Mouse (Mus musculus) embryo, embryonic 11 days (tissue): ENCODE measurements at regions not wholly inside any gene's neighbourhood (a gene's known extent, or its start where the extent isn't known, plus 50 kb on each side); places are given as distances from the start of the nearest gene placed in this dataset.
A peak's percentile ranks its signal among the peaks of the same experiment; 100 is the strongest.

ENCODE experiments used
- DNase-seq: peaks from one replicate; pipeline ENCODE4 v3.0.0-alpha.2; 2015

- DNase-seq, result no peak
Observed at GRCm38 (mm10) chr16:24139109-24139508, 150.5 kb upstream of the Bcl6 start.

GRCm38 (mm10) chr16:24137266-24138033 is 148.8 kb upstream of the Bcl6 start:
- DNase-seq, result no peak

GRCm38 (mm10) chr16:24136483-24137148 is 148.0 kb upstream of the Bcl6 start:
- DNase-seq, result no peak

- no peak for DNase-seq
Observed at GRCm38 (mm10) chr16:24135841-24136240, 147.2 kb upstream of the Bcl6 start.

- no peak for DNase-seq
Observed at GRCm38 (mm10) chr16:24135351-24135750, 146.7 kb upstream of the Bcl6 start.

- no peak for DNase-seq
Observed at GRCm38 (mm10) chr16:24134486-24135050, 145.9 kb upstream of the Bcl6 start.

GRCm38 (mm10) chr16:24130646-24131045 is 142.0 kb upstream of the Bcl6 start:
- DNase-seq, result no peak

- no peak for DNase-seq
Observed at GRCm38 (mm10) chr16:24129701-24130100, 141.0 kb upstream of the Bcl6 start.

GRCm38 (mm10) chr16:24128566-24128965 is 139.9 kb upstream of the Bcl6 start:
- DNase-seq, result peak; percentile 35

GRCm38 (mm10) chr16:24124766-24125165 is 136.1 kb upstream of the Bcl6 start:
- DNase-seq, result no peak

- DNase-seq, result no peak
Observed at GRCm38 (mm10) chr16:24124083-24124482, 135.4 kb upstream of the Bcl6 start.

GRCm38 (mm10) chr16:24121633-24122032 is 133.0 kb upstream of the Bcl6 start:
- no peak for DNase-seq

- no peak for DNase-seq
Observed at GRCm38 (mm10) chr16:24120836-24121235, 132.2 kb upstream of the Bcl6 start.

- no peak for DNase-seq
Observed at GRCm38 (mm10) chr16:24118487-24118886, 129.8 kb upstream of the Bcl6 start.

- no peak for DNase-seq
Observed at GRCm38 (mm10) chr16:24102854-24103690, 114.4 kb upstream of the Bcl6 start.

- no peak for DNase-seq
Observed at GRCm38 (mm10) chr16:24097596-24097995, 108.9 kb upstream of the Bcl6 start.

- no peak for DNase-seq
Observed at GRCm38 (mm10) chr16:24096076-24096475, 107.4 kb upstream of the Bcl6 start.

- DNase-seq, result no peak
Observed at GRCm38 (mm10) chr16:24095630-24096029, 107.0 kb upstream of the Bcl6 start.

GRCm38 (mm10) chr16:24094566-24094965 is 105.9 kb upstream of the Bcl6 start:
- no peak for DNase-seq

- DNase-seq, result no peak
Observed at GRCm38 (mm10) chr16:24093624-24094023, 105.0 kb upstream of the Bcl6 start.

- DNase-seq, result no peak
Observed at GRCm38 (mm10) chr16:24092616-24093525, 104.2 kb upstream of the Bcl6 start.

GRCm38 (mm10) chr16:24092136-24092535 is 103.5 kb upstream of the Bcl6 start:
- no peak for DNase-seq
